Mouse (Mus musculus) thymus, postnatal 10 days (tissue): Measurements from ENCODE around the gene Jak3.

Source experiments
- DNase-seq, 2 experiments: peaks; one replicate each; pipeline ENCODE4 v3.0.0; 2021; ENCODE audit warnings: low spot score in 2 of 2

The Jak3 gene

GRCm38 (mm10) chr8:71676020-71676741 is at the start of gene Jak3:
Gene Jak3 (plus strand): TSS chr8:71676296.
- peak; percentile 55 to 68 for DNase-seq

GRCm38 (mm10) chr8:71626753-71627152 is 49.3 kb upstream of the Jak3 start:
- DNase-seq = no peak

- no peak for DNase-seq
These were observed 48.6 kb upstream of the Jak3 start for GRCm38 (mm10) chr8:71627265-71628099.

- DNase-seq = no peak
These were observed 47.5 kb upstream of the Jak3 start for GRCm38 (mm10) chr8:71628396-71629095.

- DNase-seq = peak; percentile 85 to 93
These were observed 46.9 kb upstream of the Jak3 start for GRCm38 (mm10) chr8:71629096-71629697.

GRCm38 (mm10) chr8:71629781-71630212 is 46.3 kb upstream of the Jak3 start:
- DNase-seq = peak; percentile 45 to 48

- DNase-seq = no peak
These were observed 45.3 kb upstream of the Jak3 start for GRCm38 (mm10) chr8:71630761-71631160.

GRCm38 (mm10) chr8:71631897-71632296 is 44.2 kb upstream of the Jak3 start:
- DNase-seq = no peak

- DNase-seq = peak; percentile 71 to 91
These were observed 42.9 kb upstream of the Jak3 start for GRCm38 (mm10) chr8:71633164-71633563.

GRCm38 (mm10) chr8:71633981-71634667 is 42.0 kb upstream of the Jak3 start:
- peak; percentile 75 to 76 for DNase-seq

- DNase-seq = no peak
These were observed 38.7 kb upstream of the Jak3 start for GRCm38 (mm10) chr8:71637149-71638095.

- no peak for DNase-seq
These were observed 37.8 kb upstream of the Jak3 start for GRCm38 (mm10) chr8:71638321-71638720.

GRCm38 (mm10) chr8:71639318-71639717 is 36.8 kb upstream of the Jak3 start:
- DNase-seq = no peak

GRCm38 (mm10) chr8:71645510-71645909 is 30.6 kb upstream of the Jak3 start:
- no peak for DNase-seq

- DNase-seq = peak in 1 of 2 experiments; percentile 37
These were observed 21.5 kb upstream of the Jak3 start for GRCm38 (mm10) chr8:71654600-71654999.

- no peak for DNase-seq
These were observed 18.3 kb upstream of the Jak3 start for GRCm38 (mm10) chr8:71657816-71658215.

GRCm38 (mm10) chr8:71658515-71659049 is 17.5 kb upstream of the Jak3 start:
- no peak for DNase-seq

- no peak for DNase-seq
These were observed 16.3 kb upstream of the Jak3 start for GRCm38 (mm10) chr8:71659751-71660150.

- peak; percentile 59 to 86 for DNase-seq
These were observed 15.6 kb upstream of the Jak3 start for GRCm38 (mm10) chr8:71660325-71661120.
